Mouse (Mus musculus) left cerebral cortex, adult 18-20 months (tissue): ENCODE data around the gene Nipbl. TPM values are rescaled to one million over a fixed set of nuclear protein-coding genes. Genes with fewer than 3 reads are reported as not detected.

ENCODE experiments used
- DNase-seq, 2 experiments: peaks; one replicate each; pipeline ENCODE4 v3.0.0; 2021 to 2022; ENCODE audit warnings: low spot score in 2 of 2, mixed read lengths in 1 of 2
- total RNA-seq, 2 experiments: library from RNA; stranded (reverse); gene quantifications; 2 replicates each; pipeline ENCODE4 v1.2.3; 2021

The Nipbl gene
- total RNA-seq, 2 experiments from 2014 or later: 28.2 to 31.0 TPM

DNA sequence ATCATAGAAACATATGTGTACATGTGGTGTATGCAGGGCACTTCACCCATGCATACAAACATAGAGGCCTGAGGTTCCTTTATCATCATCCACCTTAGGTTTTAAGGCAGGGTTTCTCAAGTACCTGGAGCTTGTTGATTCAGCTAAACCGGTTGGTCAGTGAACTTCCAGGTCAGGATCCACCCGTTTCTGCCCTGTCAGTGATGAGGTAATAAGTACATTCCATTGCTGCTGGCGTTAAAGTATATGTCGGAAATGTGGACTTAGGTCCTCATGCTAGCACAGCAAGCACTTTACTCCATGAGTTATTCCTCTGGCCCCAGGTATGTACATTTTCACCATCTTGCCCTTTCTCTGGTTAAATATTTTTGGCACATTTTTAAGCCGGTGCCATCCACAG, 14.8 kb downstream of the Nipbl start:
- no peak for DNase-seq

DNA sequence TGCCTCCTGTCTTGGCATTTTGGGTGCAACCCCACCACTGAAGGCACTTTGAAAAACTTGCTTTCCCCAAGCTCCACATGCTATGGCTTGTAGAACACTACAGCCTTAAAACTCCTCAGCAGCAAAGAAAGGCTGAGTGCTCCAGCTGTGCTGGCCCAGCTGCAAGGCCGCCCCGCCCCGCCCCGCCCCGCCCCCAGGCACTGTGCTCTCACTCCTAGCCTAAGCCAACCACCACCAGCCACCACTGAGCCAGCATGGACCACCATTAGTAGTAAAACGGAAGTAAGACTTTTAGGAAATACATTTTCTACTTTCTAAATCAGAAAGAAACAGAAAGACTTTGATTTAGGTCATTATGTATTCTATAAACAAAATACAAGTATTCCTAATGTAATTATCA, 23.4 kb downstream of the Nipbl start:
- DNase-seq: no peak

- no peak for DNase-seq
These were observed 27.6 kb downstream of the Nipbl start for GRCm38 (mm10) chr15:8416500-8417138.

- DNase-seq: no peak
These were observed 30.9 kb downstream of the Nipbl start for GRCm38 (mm10) chr15:8413356-8413755.

DNA sequence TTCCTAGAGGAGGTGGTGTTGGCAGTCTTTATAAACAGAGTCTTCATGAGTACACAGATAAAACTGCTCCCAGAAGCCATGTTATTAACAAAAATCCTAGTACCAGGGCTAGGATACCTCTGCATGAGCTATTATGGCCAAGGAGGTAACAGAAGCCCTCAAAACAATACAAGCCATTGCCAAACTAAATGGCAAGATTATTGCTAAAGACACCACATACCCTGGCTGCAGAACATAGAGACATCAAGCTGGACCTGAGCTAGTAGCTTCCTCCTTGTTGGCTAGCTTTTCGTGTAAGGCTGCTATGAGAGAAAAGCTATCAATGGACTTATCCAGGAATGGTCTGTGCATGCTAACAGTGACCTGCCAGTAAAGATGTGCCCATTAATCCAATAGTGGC, 32.4 kb downstream of the Nipbl start:
- no peak for DNase-seq

DNA sequence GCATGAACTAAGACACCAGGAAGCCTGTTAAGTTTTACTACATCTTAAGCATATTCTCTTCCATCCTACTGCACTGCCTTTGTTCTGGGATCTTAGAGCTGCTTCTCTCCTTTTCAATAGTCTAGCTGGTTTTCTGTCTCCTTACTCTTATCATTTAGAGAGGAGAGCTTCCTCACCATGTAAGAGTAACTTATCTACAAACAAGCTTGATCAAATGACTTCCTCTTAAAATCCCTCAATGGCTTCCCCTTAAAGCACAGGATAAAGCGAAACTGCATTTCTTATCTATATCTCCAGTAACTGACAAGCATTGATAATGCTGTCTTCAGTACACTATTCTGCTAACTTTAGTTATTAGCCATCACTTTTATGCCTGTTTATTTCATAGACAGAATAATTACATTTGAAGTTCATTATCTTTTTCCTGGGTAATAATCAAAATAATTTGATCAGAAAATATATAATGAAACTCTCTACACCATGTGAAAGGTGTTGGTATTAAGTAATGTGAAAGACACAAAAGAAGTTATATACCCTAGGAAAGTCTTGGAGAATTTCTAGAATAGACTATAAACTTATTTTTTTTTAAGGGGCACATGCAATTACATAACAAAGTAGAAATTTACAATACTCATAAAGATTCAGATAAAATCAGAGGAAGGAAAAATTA, 33.0 kb downstream of the Nipbl start:
- DNase-seq: no peak

- DNase-seq: no peak
These were observed 37.2 kb downstream of the Nipbl start for GRCm38 (mm10) chr15:8407082-8407481.

DNA sequence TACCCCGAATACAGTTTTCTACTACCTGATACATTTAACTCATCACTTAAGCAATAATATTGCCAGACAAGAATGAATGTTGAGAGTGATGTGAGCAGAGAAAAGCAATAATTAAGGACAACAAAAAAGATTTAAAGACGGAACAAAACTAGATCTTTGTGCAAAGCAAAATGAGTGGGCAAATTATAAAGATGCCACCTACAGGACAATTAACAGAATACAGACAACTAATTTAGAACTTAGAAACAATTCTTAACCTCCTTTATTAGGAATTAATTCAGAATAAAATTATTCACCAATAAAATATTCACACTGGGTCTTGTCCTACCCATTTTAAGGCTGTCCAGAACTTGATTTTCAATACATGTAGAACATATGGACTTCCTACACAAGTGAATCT, 38.0 kb downstream of the Nipbl start:
- DNase-seq: no peak

- DNase-seq: no peak
These were observed 41.7 kb downstream of the Nipbl start for GRCm38 (mm10) chr15:8402591-8402990.

GRCm38 (mm10) chr15:8401536-8401935, 42.7 kb downstream of the Nipbl start:
- no peak for DNase-seq

DNA sequence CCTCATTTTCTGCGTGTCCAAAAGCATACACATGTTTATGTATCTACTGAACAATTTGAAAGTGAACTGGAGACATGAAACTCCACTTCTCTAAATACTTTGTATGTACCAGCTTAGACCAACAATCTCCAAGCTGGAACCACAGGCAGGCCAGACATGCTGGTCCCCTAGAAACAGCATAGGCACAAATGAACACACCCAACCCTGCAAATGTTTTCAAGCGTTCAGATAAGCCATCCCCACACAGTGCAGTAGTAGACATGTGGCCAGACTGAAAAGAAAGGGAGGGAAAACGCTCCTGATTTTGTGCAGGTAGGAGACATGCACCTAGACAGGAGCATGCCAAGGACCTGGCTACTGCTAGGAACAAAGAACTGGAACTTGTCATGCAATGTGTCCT, 52.5 kb downstream of the Nipbl start:
- no peak for DNase-seq

DNA sequence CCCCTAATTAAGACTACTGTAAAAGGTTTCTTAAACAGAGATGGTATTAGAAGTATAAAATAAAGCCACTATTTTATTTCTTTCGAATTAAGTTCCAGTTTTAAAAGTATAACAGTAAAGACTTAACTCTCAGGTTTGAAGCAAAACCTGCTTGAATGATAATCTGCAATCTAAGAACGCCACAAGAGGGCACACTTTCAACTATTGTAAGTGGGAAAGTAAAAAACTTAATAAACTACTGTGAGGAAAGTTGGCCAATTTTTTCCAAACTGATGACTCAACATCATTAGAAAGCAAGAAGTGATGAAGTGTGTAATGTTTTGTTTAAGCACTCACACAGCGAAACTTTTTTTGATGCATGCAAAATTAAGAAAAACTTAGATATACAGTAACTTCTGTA, 62.0 kb downstream of the Nipbl start:
- DNase-seq: peak in 1 of 2 experiments; percentile 53

DNA sequence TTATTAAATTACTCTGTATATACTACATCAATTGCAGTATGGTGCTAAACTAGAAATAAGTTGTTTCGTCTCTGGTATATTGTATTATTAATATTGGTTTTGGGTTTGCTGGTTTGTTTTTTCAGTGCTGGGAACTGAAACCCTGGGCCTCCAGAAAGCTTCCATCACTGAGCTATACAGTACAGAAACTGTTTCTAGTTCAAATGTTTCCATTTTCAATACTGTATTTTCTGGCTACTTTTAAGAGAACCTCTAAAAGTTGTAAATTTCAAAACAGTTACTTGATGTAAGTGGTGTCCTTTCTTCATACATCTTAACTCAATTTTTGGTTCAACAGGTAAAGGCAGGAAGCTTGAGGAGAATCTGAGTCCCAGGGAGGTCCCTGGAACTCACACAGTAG, 68.6 kb downstream of the Nipbl start:
- DNase-seq: no peak

GRCm38 (mm10) chr15:8374724-8375123, 69.5 kb downstream of the Nipbl start:
- no peak for DNase-seq

- DNase-seq: no peak
These were observed 97.0 kb downstream of the Nipbl start for GRCm38 (mm10) chr15:8347104-8347773.

DNA sequence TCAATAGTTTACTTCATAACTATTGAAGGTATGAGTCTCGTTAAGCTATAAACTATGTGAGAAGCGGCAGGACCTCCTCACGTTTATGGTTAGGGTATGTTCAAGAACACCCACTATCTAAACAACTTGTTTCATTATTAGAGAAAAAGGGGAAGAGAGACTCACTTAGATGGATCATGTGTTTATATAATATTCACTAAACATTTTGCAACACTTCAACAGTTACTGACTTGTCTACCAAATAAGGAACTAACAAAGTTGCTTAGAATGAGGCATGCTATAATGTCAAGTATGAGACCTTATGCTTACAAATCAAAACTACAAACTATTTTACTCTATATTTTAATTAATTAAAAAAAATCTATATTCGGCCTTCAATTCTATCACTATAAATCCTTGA, 103.7 kb downstream of the Nipbl start:
- no peak for DNase-seq

GRCm38 (mm10) chr15:8331547-8331946, 112.7 kb downstream of the Nipbl start:
- DNase-seq: no peak

DNA sequence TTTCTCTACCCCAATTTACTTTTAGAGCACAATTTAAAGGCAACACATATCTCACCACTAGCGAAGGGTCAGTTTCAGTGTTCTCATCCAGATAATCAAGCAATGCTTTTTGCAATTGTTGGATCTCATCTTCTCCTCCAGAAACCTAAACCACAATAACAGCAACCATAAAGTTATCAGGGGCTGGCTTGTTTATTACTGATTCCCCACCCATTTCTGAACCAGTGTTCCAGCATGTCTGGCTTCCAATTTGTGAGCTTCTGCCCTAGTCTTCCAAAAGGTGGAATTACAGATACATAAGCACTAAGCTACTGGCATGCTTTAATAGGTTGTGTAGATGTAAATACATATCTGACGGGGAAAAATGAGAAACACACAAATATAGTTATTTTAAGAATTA, 118.6 kb downstream of the Nipbl start:
- DNase-seq: no peak

GRCm38 (mm10) chr15:8324833-8325232, 119.4 kb downstream of the Nipbl start:
- DNase-seq: no peak

DNA sequence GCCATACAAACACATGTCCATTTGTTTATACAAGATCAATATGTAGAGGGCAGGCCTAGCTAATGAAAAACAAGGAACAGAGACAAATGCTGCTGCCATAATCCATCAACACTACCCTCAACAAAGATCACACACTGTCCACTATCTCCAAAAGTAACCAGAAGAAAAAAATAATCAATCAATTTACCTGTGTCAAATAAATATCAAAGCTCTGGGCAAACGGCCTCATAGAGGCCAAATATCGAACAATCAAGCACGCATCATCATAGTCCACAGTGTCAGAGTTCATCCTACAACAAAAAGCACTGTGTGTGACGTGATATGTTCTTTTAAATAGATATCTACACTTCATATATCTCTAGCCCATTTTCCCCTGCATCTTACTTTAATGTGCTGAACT, 120.2 kb downstream of the Nipbl start:
- DNase-seq: no peak

DNA sequence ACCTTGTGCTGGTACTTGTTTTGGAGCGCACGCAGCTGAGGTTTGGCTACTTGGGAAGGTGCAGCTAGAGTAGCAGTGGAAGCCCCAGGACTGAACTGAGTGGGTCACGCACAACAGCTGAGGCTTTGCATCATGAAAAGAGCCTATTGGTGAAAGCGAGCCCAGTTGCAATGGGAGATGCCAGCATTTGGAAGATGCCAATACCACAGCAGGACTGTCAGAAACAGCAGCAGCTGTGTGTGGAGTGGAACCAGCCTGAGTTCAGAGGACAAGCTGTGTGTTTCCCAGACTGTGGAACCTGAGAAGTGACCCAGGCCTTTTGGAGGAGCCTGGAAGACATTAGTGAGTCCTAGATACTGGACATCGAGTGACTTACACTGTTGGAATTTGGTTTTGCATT, 122.8 kb downstream of the Nipbl start:
- DNase-seq: no peak

GRCm38 (mm10) chr15:8319191-8319590, 125.1 kb downstream of the Nipbl start:
- DNase-seq: no peak

DNA sequence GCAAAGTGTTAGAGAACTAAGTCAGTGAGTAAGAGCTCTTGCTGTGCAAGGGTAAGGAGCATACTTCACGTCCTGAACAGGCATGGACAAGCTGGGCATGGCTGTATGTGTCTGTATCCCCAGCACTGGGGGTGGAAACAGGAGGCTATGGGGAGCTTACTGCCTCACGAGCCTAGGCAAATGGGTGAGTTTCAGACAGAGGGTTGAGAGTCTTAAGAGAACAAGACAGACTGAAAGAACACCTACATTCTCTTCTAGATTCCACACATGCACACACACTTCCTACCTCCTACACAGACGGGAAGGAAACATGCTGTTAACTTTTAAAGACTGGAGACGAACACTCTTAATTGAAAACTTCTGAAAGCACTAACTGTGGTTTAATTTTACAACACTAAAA, 126.9 kb downstream of the Nipbl start:
- peak in 1 of 2 experiments; percentile 24 for DNase-seq
